Mouse (Mus musculus) right cerebral cortex, adult 2 months (tissue): ENCODE measurements at regions not wholly inside any gene's neighbourhood (a gene's known extent, or its start where the extent isn't known, plus 50 kb on each side); places are given as distances from the start of the nearest gene placed in this dataset.

Experiments
- DNase-seq, 2 experiments: peaks; one replicate each; pipeline ENCODE4 v3.0.0; 2021 to 2022; ENCODE audit warnings: low spot score in 2 of 2

DNA sequence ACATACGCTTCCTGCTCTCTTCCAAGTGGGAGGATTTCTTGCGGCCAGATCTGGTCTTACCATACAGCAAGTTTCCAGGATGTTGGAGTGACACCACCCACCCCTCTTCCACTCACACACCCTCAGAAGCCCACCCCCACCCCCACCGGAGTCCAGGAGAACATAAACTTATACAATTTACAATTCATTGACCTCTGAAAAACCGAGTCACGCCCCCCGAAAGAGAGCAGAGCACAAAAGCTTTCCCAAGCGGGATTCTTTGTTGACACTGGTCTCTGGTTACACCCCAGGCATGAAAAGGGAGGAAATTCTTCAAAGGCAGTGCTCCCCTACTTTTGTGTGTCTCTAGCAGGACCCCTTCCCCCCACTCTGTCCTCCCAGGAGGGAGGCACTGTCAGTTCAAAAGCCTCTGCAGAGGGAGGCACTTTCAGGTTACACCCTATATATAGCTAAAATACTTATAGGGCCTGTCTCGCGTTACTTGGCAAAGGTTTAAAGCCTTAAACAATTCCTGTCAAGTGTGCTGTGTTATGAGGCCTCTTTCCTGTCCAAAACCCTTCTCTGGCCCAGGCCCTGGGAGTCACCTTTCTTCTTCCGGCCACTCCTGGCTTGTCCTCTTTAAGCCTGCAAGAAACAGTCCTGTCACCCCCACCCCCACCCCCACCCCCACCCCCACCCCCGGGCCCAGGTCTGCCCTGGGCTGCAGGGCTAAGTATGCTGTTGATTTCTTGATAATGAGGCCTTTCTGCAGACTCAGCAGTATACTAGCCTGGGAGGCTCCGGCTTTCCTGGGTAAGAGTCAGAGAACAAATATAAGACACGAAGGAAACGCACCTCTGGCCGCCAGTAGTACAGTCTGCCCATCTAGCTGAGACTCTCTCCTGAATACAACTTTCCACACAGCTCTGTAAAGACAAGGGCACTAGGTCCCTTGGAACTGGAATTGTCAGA, 63.6 kb upstream of the Klf3 start:
- DNase-seq = no peak

DNA sequence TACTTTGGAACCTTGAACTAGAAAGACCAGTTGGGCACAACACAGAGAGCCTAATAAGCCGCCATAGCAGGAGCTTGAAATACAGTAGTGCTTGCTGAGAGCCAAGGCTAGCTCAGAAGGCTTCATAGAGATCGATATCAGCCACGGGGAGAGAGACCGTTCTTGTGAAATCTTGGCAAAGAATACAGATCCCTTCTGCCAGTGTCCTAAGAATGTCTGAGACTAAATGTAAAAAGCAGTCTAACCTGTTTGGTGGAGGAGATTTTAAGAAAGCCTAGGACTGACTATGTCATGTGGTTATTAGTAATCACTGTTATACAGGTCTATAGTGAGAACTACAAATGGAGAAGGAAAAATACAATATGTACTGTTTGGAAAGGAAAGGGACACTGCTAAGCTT, 59.1 kb upstream of the Klf3 start:
- DNase-seq = no peak

DNA sequence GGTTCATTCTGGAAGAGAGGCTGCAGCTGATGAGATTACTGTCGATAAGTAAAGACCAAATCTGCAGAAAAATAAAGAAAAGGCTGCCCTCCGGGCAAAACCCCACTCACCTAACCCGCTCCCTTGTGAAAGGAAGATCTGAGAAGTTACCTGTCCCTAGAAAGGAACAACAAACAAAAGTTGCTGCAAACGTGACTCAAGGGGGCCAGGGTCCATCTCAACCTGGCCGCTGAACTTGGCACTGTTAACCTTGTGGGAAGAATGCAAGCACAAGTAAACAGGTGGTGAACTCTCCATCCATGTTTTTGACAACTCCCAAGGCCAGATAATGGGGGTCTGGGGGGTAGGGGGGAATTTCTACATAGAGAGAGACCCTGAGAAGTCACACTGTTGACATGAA, 58.7 kb upstream of the Klf3 start:
- DNase-seq = no peak

DNA sequence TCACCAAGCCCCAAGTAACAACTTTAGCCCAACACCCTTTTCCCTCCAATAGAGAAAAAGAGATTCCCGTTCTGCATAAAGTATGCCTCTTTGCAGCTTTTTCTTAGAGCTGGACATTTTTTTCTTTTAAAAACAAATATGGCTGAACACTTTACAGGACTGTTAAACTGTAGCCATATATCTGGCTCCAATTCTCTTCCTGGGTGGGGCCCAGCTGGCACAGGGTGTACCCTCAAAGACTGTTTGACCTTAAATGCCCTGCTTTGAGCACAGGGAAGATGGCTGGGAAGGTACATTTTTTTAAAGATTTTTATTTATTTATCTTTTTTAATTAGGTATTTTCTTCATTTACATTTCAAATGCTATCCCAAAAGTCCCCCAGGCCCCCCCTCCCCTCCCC, 55.7 kb upstream of the Klf3 start:
- DNase-seq = no peak

DNA sequence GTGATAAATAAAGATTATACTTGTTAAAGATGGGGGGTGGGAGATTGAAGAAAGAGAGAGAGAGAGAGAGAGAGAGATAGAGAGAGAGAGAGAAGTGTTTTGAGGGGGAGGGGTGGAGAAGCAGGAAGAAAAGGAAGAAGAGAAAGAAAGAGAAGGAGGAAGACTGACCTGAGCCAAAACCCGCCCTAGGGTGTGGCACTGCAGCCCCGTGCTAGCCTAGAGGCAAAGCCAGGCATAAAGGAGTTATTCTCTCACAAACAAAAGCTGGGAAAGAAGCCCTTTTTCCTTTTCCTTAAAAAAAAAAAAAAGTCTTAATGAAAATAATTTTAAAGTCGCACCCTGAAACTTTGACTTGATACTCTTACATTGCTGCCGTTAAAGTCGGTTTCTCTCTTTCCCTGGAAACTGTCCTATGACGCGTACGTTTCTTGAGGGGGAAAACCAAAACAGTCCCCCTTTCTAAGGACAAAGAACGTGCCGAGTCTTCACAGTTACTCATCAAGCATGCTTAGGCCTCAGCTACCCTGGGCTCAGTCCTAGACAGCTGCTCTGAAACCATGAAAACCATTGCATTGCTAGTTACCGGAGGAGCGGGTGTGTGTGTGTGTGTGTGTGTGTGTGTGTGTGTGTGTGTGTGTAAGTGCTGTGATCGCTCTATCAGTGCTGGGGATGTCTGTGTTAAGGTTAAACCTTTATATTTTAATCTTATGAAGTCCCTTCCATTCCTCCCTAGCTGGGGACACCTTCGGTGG, 53.6 kb upstream of the Klf3 start:
- DNase-seq = no peak

DNA sequence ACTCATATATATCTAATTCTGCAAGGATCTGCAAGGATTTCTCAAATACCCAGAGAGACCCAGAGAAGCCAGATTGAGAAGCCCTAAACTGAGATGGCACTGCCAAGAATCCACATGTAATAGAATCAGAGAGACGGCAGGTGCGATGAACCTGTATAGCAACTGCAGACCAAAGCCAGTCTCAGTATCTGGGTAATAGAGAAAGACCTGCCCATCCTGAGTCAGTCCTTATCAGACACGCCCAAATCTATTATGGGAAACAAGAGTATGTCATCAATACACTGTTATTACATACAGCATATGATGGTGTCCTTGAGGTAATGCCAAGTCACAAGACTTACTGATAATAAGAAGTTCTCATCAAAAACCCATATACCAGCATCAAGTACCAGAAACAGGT, 52.8 kb upstream of the Klf3 start:
- no peak for DNase-seq

DNA sequence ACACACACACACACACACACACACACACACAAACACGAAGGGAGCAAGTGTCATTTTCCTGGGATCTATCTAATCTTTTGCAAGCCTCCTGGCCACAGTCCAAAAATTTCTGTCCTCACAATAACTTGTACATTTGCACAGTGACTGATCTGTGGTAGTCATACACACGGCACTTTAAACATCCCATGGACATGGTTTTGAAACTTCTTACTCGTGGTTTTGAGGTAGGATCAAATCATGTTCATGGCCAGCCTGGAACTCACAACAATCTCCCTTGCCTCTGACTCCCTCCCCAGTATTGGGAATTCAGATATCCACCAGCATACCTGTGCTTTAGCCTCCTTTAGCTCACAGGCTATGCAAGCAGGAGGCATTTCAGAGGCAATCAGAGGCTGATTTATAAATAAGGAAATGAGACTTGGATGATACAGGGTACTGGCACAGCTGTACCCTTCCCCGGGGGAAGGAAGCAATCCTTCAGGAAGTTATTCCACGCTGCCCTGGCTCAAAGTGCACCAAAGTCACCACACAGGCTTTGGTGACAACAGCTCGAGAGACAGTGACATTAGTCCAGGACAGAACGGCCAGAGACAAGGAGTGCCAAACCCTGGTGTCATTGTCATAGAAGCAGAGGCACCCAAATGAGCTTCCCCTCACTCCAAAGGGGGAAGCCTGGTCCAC, 52.1 kb upstream of the Klf3 start:
- no peak for DNase-seq

DNA sequence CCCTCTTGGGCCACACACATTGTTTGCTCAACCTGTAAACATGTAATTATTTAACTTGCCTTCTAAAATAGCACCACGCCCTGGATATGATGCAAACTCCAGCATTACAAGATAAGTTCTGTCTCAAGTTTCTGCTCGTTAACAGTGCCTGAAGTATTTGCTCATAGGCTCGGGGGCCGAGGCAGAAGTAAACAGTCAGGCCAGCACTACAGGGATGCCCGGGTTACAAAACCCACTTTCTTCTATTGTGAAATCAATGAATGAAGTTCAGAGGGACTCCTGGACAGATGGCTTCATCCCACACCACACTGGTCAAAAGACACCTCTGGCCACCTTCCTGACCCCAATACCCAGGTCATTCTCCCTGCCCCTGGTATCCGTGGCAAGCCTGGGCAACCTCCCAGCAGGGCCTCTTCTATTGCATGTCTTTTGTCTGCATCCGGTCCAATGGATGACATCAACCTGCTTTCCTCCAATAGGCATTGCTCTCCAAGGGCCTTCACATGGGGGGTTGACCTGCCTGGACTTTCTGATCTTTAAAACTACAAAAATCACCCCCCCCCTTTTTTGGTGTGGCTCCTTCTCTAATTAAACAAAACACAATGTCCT, 49.9 kb upstream of the Klf3 start:
- DNase-seq = no peak
